Mouse (Mus musculus): Measurements from ENCODE around the gene Chn2. TPM values are rescaled to one million over a fixed set of nuclear protein-coding genes. Genes with fewer than 3 reads are reported as not detected.

Gene Chn2
- 11.7 and 13.8 TPM in 2 replicates for total RNA-seq (2017)

- ATAC-seq (replicated peaks; ENCODE audit: low read depth, poor library complexity, severe bottlenecking) = peak; percentile 45
Measured at GRCm38 (mm10) chr6:54039357-54039804, at the start of gene Chn2. Gene Chn2 (plus strand): TSS chr6:54039554.

DNA sequence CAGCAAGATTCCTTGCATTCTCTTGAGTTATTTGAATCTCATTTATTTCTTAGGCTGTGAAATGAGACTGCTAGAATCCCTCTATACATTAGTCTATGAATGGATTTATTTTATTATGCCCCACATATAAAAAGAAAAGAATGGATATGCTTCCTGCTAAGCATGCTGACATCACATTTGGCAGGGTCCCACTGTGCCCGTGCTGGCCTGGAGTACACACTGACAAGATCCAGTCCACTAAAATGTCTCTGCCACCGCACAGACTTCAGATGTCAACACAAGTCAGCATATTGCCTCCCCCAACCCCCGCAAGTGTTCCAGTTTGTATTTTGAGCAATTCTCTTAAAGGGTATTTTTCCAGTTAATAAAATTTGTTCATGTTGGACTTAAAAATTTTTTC, 47.0 kb upstream of the Chn2 start:
- no peak for ATAC-seq (replicated peaks; ENCODE audit: low read depth, poor library complexity, severe bottlenecking)

DNA sequence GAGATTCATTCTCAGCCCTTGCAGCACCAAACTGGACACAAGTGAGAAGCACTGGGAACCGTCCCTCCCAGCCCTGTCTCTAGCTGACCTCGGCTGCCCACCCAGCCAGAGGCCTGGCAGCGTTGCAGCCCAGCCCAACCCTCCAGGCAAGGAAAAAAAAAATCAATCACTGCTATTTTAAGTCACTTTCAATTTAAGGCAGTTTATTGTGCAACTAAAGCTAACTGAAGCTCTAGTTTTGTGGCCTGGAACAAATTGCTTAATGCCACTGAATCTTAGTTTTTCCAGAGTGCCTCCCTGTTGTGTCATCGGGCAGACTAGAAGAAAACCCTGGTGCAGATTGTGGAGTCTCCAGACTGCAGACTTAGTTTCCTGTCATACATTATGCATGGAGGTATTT, 43.8 kb upstream of the Chn2 start:
- ATAC-seq (replicated peaks; ENCODE audit: low read depth, poor library complexity, severe bottlenecking) = peak; percentile 64

DNA sequence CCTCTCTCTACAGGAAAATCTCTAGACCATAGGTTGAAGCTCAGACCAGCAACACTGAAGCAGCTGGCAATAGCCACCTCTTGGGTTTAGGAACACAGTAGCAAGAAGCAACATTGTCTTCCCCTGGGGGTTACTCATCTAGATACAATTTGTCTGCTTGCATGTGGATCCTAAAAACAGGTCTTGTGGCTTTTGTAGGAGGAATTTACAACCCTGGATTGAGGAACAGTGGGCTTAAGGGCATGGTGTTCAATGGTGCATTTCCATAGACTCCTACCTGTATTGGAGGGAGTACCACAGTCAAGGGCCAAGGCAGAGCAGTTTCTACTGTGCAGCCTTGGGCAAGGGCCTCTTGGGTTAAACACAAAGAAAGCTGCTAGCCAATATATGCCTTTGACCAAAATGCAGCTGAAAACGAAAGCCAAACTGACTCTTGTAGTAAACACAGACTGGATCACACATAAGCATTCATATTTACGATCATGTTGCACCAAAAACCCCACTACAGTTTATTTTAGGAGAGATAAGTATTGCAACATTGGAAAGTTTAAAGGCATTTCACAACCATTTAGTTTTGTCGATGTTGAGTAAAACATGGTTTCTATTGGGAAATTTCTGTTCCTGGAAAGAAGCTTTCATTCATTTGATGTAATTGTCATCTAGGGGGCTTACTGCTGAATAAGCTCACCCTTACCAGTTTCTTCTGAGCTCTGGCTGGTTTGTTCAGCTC, 43.0 kb upstream of the Chn2 start:
- peak; percentile 33 for ATAC-seq (replicated peaks; ENCODE audit: low read depth, poor library complexity, severe bottlenecking)

GRCm38 (mm10) chr6:54005302-54005701, 34.1 kb upstream of the Chn2 start:
- ATAC-seq (replicated peaks; ENCODE audit: low read depth, poor library complexity, severe bottlenecking) = no peak

- ATAC-seq (replicated peaks; ENCODE audit: low read depth, poor library complexity, severe bottlenecking) = no peak
Measured at GRCm38 (mm10) chr6:54008448-54009120, 30.8 kb upstream of the Chn2 start.

GRCm38 (mm10) chr6:54009293-54009692, 30.1 kb upstream of the Chn2 start:
- ATAC-seq (replicated peaks; ENCODE audit: low read depth, poor library complexity, severe bottlenecking) = no peak

- ATAC-seq (replicated peaks; ENCODE audit: low read depth, poor library complexity, severe bottlenecking) = no peak
Measured at GRCm38 (mm10) chr6:54010362-54010761, 29.0 kb upstream of the Chn2 start.

- ATAC-seq (replicated peaks; ENCODE audit: low read depth, poor library complexity, severe bottlenecking) = no peak
Measured at GRCm38 (mm10) chr6:54012163-54012562, 27.2 kb upstream of the Chn2 start.

- no peak for ATAC-seq (replicated peaks; ENCODE audit: low read depth, poor library complexity, severe bottlenecking)
Measured at GRCm38 (mm10) chr6:54018038-54018437, 21.3 kb upstream of the Chn2 start.

DNA sequence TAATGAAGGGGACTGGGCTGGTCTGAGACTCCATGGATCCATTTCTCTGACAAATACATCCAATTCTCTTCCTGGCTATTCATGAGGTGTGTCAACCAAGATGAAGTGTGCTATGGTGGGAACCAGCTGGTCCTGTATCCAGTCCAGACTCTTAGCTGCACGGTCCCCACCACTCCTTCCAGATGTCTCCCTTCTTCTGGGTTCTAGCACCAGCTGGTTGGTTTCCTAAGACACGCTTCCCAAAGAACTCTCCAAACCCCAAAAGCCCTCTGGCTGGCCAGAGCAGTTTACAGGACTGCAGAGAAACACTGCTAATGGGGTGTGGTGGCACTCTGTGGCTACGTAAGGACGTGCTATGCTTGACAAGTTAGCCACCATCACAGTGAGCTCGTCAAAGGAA, 20.5 kb upstream of the Chn2 start:
- ATAC-seq (replicated peaks; ENCODE audit: low read depth, poor library complexity, severe bottlenecking) = no peak

GRCm38 (mm10) chr6:54021123-54021789, 18.1 kb upstream of the Chn2 start:
- peak; percentile 80 for ATAC-seq (replicated peaks; ENCODE audit: low read depth, poor library complexity, severe bottlenecking)

DNA sequence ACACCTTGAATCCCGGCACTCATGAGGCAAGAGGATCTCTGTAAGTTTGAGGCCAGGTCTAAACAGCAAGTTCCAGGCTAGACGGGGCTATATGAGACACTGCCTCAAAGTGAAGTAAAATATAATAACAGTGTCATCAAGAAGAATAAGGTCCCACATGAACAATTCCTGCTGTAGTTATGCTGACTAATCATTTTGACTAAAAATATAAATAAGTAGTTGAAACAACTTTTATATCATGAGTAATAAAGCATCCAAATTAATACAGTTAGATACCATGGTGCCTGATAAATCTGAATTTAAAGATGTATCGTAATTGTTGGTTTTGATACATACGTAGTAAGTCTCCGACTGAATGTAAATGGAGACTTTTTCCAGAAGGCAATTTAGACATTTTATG, 15.5 kb upstream of the Chn2 start:
- no peak for ATAC-seq (replicated peaks; ENCODE audit: low read depth, poor library complexity, severe bottlenecking)

DNA sequence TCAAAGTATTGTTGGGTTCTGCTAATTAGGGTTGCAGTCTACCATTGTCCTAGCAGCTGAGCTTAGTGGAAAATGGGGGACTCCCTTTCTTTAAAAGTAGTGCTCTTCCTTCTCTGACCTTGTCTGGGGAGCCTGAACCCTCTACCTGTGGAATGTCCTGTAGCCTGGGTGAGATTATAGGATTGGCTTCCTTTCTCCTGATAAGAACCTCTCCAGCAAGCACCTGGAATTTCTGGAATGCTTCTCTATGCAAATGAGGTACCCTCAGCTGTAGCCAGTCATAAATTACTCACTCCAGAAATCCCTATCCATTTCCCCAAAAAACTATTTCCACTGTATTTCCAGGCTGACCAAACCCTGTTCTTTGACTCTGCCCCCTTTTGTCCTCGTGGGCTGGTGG, 10.6 kb upstream of the Chn2 start:
- ATAC-seq (replicated peaks; ENCODE audit: low read depth, poor library complexity, severe bottlenecking) = no peak

DNA sequence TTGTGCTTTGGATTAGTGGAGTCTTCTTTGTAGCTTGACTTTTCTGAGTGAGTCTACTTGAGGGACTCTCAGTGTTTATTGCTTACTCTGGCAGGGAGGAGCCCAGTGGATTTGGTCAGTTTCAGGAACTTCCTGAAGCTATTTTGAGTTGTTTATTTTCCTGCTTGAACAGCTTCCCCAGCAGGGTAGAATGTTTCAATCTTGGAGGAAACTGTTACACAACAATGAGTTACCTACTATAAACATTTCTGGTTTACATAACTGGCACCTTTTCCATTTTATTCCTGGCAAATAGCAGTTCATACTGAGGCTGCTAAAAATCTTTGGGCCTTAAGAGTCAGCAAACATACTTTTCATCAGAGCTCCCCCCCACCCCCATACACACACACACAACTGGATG, 9.0 kb upstream of the Chn2 start:
- no peak for ATAC-seq (replicated peaks; ENCODE audit: low read depth, poor library complexity, severe bottlenecking)

- no peak for ATAC-seq (replicated peaks; ENCODE audit: low read depth, poor library complexity, severe bottlenecking)
Measured at GRCm38 (mm10) chr6:54030776-54031175, 8.6 kb upstream of the Chn2 start.

GRCm38 (mm10) chr6:54034471-54034870, 4.9 kb upstream of the Chn2 start:
- peak; percentile 88 for ATAC-seq (replicated peaks; ENCODE audit: low read depth, poor library complexity, severe bottlenecking)

GRCm38 (mm10) chr6:54035548-54035947, 3.8 kb upstream of the Chn2 start:
- no peak for ATAC-seq (replicated peaks; ENCODE audit: low read depth, poor library complexity, severe bottlenecking)

GRCm38 (mm10) chr6:54038866-54039265, 488 bp upstream of the Chn2 start:
- ATAC-seq (replicated peaks; ENCODE audit: low read depth, poor library complexity, severe bottlenecking) = no peak

GRCm38 (mm10) chr6:54039805-54040447, 572 bp downstream of the Chn2 start:
- peak; percentile 67 for ATAC-seq (replicated peaks; ENCODE audit: low read depth, poor library complexity, severe bottlenecking)

GRCm38 (mm10) chr6:54040448-54040844, 1.1 kb downstream of the Chn2 start:
- no peak for ATAC-seq (replicated peaks; ENCODE audit: low read depth, poor library complexity, severe bottlenecking)
